Mouse (Mus musculus) megakaryocyte, embryonic 14.5 days (primary cell): ENCODE data around the gene Hist1h2ab.

ENCODE experiments used
- FLI1 ChIP-seq: IDR thresholded peaks from 2 replicates; pipeline ENCODE4 v1.6.1; 2012; ENCODE audit warnings: low read length, inconsistent platforms, mixed read lengths
- GATA1 ChIP-seq: IDR thresholded peaks from 3 replicates; pipeline ENCODE4 v1.6.1; 2012; ENCODE audit warnings: mixed read lengths, low read length, inconsistent platforms, borderline replicate concordance

GRCm38 (mm10) chr13:23778339-23778738, 27.4 kb downstream of the Hist1h2ab start:
- TF ChIP-seq GATA1 (no peak), FLI1 (no peak)
